Mouse (Mus musculus) G1E (cell line): Measurements from ENCODE around the gene Gm1043. TPM values are rescaled to one million over a fixed set of nuclear protein-coding genes. Genes with fewer than 3 reads are reported as not detected.

Source experiments
- ATAC-seq: 2 replicates; pipeline ENCODE4 v1.8.0; 2016; ENCODE audit warnings: mild to moderate bottlenecking; ENCODE audit not compliant: insufficient number of reproducible peaks, poor library complexity, low FRiP score, severe bottlenecking; ENCODE audit errors: extremely low read depth
- DNase-seq: peaks from one replicate; pipeline ENCODE4 v3.0.0; 2012; ENCODE audit warnings: low spot score
- H3K27me3 ChIP-seq: 2 replicates; pipeline ENCODE4 v1.6.1; 2012; ENCODE audit warnings: mild to moderate bottlenecking, low read length, inconsistent platforms; ENCODE audit not compliant: insufficient read depth
- H3K36me3 ChIP-seq: replicated peaks from 2 replicates; pipeline ENCODE3; 2012; ENCODE audit warnings: mild to moderate bottlenecking, inconsistent platforms
- H3K4me1 ChIP-seq: 2 replicates; pipeline ENCODE4 v1.6.1; 2012; ENCODE audit warnings: low read depth, low read length, inconsistent platforms, mixed read lengths; ENCODE audit not compliant: insufficient read depth
- H3K4me3 ChIP-seq: 2 replicates; pipeline ENCODE4 v1.5.1; 2012; ENCODE audit warnings: low read depth, mild to moderate bottlenecking, inconsistent platforms, low read length, moderate library complexity, mixed read lengths
- H3K9me3 ChIP-seq: replicated peaks from 2 replicates; pipeline ENCODE4 v1.6.1; 2012; ENCODE audit warnings: inconsistent platforms
- CTCF ChIP-seq: IDR thresholded peaks from 2 replicates; pipeline ENCODE4 v1.5.1; 2012; ENCODE audit warnings: low read depth, low read length, inconsistent platforms, mixed read lengths
- GATA1 ChIP-seq: IDR thresholded peaks from 2 replicates; pipeline ENCODE4 v1.6.1; 2012; ENCODE audit warnings: borderline replicate concordance, low read length, inconsistent platforms, mixed read lengths
- GATA2 ChIP-seq: IDR thresholded peaks from 2 replicates; pipeline ENCODE4 v1.6.1; 2012; ENCODE audit warnings: low read depth, low read length, inconsistent platforms, borderline replicate concordance
- POLR2AphosphoS5 ChIP-seq: IDR thresholded peaks from 2 replicates; pipeline ENCODE4 v1.6.1; 2012; ENCODE audit warnings: low read depth, low read length, inconsistent platforms; ENCODE audit not compliant: insufficient replicate concordance
- TAL1 ChIP-seq: conservative IDR thresholded peaks from 2 replicates; pipeline ENCODE4 v1.6.1; 2012; ENCODE audit warnings: low read depth, low read length, inconsistent platforms, mixed read lengths
- polyA plus RNA-seq: library from polyadenylated mRNA; stranded (reverse); fragments of >175 nt; gene quantifications from 2 replicates; pipeline ENCODE4 v1.2.3, GENCODE M21; 2012
- total RNA-seq, 2 experiments: library from RNA; stranded (forward) in 1 of 2; stranded (reverse) in 1 of 2; fragments of 200-1000 nt in 1 of 2; fragments of >200 nt in 1 of 2; fragmentation: Nextera tagmentation in 1 of 2; gene quantifications; 2 replicates each; pipeline ENCODE4 v1.2.3; 2014 to 2017

Gm1043 gene
- total and polyA plus RNA-seq, 3 experiments: 0.38 TPM; not detected in 2

GRCm38 (mm10) chr5:37080601-37081000 lies 4.6 kb upstream of the Gm1043 start:
- TF ChIP-seq TAL1 (no peak), GATA2 (no peak), CTCF (no peak), GATA1 (no peak), POLR2AphosphoS5 (no peak)
- ATAC-seq (no peak), DNase-seq (no peak)
- peaks cover 36% of the 10 kb centered on the region for H3K9me3 ChIP-seq
- no peaks in the 10 kb centered on the region for H3K36me3 ChIP-seq
- no peaks in the 10 kb centered on the region for H3K4me1 ChIP-seq
- no peaks in the 10 kb centered on the region; the same call in 1 of the 2 replicates for H3K27me3 ChIP-seq
- H3K4me3 ChIP-seq: no peak overlapping the region

DNA sequence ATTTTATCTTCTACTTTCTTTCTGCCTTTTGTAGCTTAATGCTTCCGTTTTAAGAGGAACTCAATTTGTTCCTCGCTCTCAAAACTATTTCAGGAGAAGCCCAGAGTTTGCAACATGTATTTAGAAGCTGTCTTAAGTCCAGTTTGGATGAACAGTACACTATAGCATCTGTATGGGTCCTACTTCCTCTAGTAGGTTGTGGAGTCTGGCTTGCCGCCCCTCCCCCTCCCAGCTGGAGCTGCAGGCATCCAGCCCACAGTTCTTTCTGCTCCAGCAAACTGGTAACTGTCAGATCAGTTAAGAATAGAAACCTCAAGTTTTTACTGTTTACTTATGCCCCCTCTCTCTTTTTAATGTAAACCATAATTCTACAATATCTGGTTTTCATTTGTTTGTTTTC lies 2.8 kb upstream of the Gm1043 start:
- TF ChIP-seq CTCF (no peak), POLR2AphosphoS5 (no peak), GATA2 (no peak), TAL1 (no peak), GATA1 (no peak)
- Histone ChIP-seq H3K4me3 (no peak overlapping the region), H3K9me3 (peaks cover 33% of the 10 kb centered on the region), H3K27me3 (no peaks in the 10 kb centered on the region; the same call in 1 of the 2 replicates), H3K4me1 (no peaks in the 10 kb centered on the region), H3K36me3 (no peaks in the 10 kb centered on the region)
- DNase-seq: no peak
- no peak for ATAC-seq

- H3K27me3 ChIP-seq: no peaks in the 10 kb centered on the region; the same call in 1 of the 2 replicates
- peaks cover 26% of the 10 kb centered on the region for H3K9me3 ChIP-seq
- no peaks in the 10 kb centered on the region for H3K4me1 ChIP-seq
- H3K4me3 ChIP-seq: no peak overlapping the region
- ATAC-seq: no peak
- TF ChIP-seq GATA1 (no peak), CTCF (no peak), POLR2AphosphoS5 (no peak)
- no peak for DNase-seq
- H3K36me3 ChIP-seq: no peaks in the 10 kb centered on the region
Measured at GRCm38 (mm10) chr5:37083209-37083770, 1.9 kb upstream of the Gm1043 start.

GRCm38 (mm10) chr5:37083850-37084249 lies 1.3 kb upstream of the Gm1043 start:
- Histone ChIP-seq H3K4me1 (no peaks in the 10 kb centered on the region), H3K27me3 (no peaks in the 10 kb centered on the region; the same call in 1 of the 2 replicates), H3K9me3 (peaks cover 24% of the 10 kb centered on the region), H3K36me3 (no peaks in the 10 kb centered on the region), H3K4me3 (no peak overlapping the region)
- ATAC-seq (no peak), DNase-seq (no peak)
- TF ChIP-seq POLR2AphosphoS5: no peak
- TF ChIP-seq CTCF: no peak

DNA sequence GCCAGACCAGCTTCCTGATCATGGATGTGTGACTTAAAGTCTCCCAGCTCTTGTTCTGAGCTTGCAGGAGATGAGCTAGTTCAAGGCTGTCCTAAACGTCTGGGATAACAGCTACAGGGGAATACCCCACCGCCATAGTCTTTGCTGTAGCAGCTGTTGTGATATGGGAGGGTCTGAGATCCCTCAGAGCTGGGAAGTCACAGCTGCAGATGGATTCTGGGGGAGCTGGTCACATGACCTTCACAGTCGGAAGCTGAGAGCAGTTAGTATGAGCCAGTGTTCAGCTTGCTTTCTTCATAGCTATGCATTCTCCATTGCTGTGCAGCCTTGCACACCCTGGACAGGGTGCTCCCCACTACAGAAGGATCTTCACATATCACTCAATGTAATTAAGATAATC lies 748 bp downstream of the Gm1043 start:
- ATAC-seq: no peak
- Histone ChIP-seq H3K4me3 (no peak overlapping the region), H3K9me3 (peaks cover 31% of the 10 kb centered on the region), H3K36me3 (no peaks in the 10 kb centered on the region), H3K27me3 (peaks cover under 1% of the 10 kb centered on the region; the same call in 1 of the 2 replicates), H3K4me1 (no peaks in the 10 kb centered on the region)
- no peak for TF ChIP-seq GATA1
- TF ChIP-seq TAL1: no peak
- TF ChIP-seq CTCF: no peak
- no peak for TF ChIP-seq POLR2AphosphoS5
- no peak for TF ChIP-seq GATA2
- no peak for DNase-seq

DNA sequence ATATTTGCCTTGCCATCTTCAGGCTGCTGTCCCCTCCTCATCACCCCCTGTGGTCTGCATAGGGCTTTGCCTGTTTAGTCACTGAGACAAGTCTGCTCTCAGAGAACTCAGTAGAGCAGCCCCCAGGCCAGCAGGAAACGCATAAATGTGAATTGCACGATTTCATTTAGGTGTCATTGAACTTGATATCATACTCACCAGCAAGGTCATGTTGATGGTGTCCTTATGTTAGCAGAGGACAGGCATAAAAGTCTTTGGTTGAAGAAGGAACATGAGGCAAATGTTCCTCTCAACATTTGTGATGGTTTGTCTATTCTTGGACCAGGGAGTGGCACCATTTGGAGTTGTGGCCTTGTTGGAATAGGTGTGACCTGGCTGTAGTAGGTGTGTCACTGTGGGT lies 2.6 kb downstream of the Gm1043 start:
- H3K27me3 ChIP-seq: peaks cover 2% of the 10 kb centered on the region; the same call in 1 of the 2 replicates

More for the DNA sequence above, 2.6 kb downstream of the Gm1043 start:
- Histone ChIP-seq H3K4me1 (no peaks in the 10 kb centered on the region; the same call in 1 of the 2 replicates), H3K9me3 (peaks cover 44% of the 10 kb centered on the region), H3K4me3 (no peak overlapping the region), H3K36me3 (no peaks in the 10 kb centered on the region)
- ATAC-seq (no peak), DNase-seq (no peak)
- TF ChIP-seq CTCF: no peak
- no peak for TF ChIP-seq TAL1
- TF ChIP-seq GATA1: no peak
- TF ChIP-seq GATA2: no peak
- TF ChIP-seq POLR2AphosphoS5: no peak
